22 mouse cellular contexts compared by ENCODE assay signal in genomic region chr3:137892118-137892517, GRCm38 (mm10).
"Had no signal": no experiment of that assay in that cellular context is flagged by ENCODE, and none has a peak within 500 bp of the region (broad histone marks: within the 10 kb centered on the region; RNA-seq: fewer than 3 reads in every experiment).

No protein-coding gene starts in this region.

- H3K4me3 ChIP-seq: layer of hippocampus, adult 2 months; limb, embryonic 10.5 days; limb, embryonic 13.5 days; liver, embryonic 12.5 days; liver, embryonic 15.5 days; lung, embryonic 15.5 days; megakaryocyte, embryonic 14.5 days; midbrain, embryonic 10.5 days; midbrain, embryonic 15.5 days; neural tube, embryonic 12.5 days; neural tube, embryonic 15.5 days had no signal

- H3K4me1 ChIP-seq: limb, embryonic 10.5 days; limb, embryonic 13.5 days; lung, embryonic 15.5 days; midbrain, embryonic 15.5 days; neural tube, embryonic 12.5 days; neural tube, embryonic 15.5 days had no signal

- H3K27ac ChIP-seq: kidney, postnatal 0 days; layer of hippocampus, adult 2 months; limb, embryonic 10.5 days; limb, embryonic 13.5 days; liver, embryonic 12.5 days; liver, embryonic 15.5 days; lung, embryonic 15.5 days; midbrain, embryonic 10.5 days; midbrain, embryonic 15.5 days; neural tube, embryonic 12.5 days; neural tube, embryonic 15.5 days had no signal

- H3K4me2 ChIP-seq: limb, embryonic 13.5 days; liver, embryonic 12.5 days; liver, embryonic 15.5 days; lung, embryonic 15.5 days; midbrain, embryonic 15.5 days; neural tube, embryonic 12.5 days; neural tube, embryonic 15.5 days had no signal

- H3K9me3 ChIP-seq: limb, embryonic 10.5 days; limb, embryonic 13.5 days; liver, embryonic 12.5 days; liver, embryonic 15.5 days; lung, embryonic 15.5 days; midbrain, embryonic 10.5 days; midbrain, embryonic 15.5 days; neural tube, embryonic 12.5 days; neural tube, embryonic 15.5 days had no signal

- DNase-seq: kidney, adult 9 months; kidney, postnatal 25 days; layer of hippocampus, adult 9-11 months; liver; lung, adult 18-20 months; lung, postnatal 10 days; lung, postnatal 36 days; thymus, adult 2 months; thymus, postnatal 14 days; thymus, postnatal 4 days had no signal

- ATAC-seq: liver, embryonic 12.5 days; midbrain, embryonic 15.5 days had no signal

- H3K27me3 ChIP-seq: limb, embryonic 13.5 days; liver, embryonic 12.5 days; liver, embryonic 15.5 days; lung, embryonic 15.5 days; megakaryocyte, embryonic 14.5 days; midbrain, embryonic 15.5 days; neural tube, embryonic 12.5 days; neural tube, embryonic 15.5 days had no signal

- H3K9ac ChIP-seq: limb, embryonic 13.5 days; liver, embryonic 12.5 days; liver, embryonic 15.5 days; lung, embryonic 15.5 days; midbrain, embryonic 15.5 days; neural tube, embryonic 12.5 days; neural tube, embryonic 15.5 days had no signal
